ENCODE assay signal across 8 mouse cellular contexts in the genomic region with DNA sequence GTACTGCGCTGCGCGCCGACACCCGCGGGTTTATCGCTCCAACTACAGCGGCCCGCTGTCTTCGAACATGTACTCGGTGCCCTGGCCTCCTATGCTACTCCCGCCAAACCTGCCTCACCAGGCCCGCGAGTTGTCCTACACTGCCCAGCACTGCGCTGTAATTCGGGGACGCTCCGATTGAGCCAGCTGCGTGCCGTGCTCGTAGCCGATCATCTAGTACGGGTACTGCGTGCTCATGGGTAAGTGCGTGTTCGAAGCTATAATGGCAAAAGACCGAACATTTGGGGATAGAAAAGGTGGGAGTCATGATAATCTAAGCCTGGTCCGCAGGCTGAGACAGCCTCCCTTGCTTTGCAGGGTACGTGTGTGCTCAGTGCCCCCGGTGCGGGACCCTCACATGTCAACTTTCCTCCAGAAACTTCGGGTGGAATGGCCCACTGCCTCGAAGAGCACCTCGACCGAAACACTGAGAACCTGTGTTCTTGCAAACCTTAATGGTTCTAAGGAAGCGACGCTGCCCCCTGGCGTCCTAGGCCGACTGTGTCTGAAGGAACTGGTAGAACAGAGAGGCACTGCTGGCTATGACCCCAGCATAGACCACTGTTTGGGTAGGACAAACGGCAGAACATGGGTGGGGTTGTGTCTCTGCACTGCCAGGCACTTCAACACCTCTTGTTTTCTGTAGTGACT. TPM values are rescaled to one million over a fixed set of nuclear protein-coding genes. Genes with fewer than 3 reads are reported as not detected.
DNase-seq lines count a peak whose midpoint lies in the region; ATAC-seq lines count a peak whose summit lies in the region.

No protein-coding gene starts in this region.

- H3K36me3 ChIP-seq in liver, embryonic 12.5 days, result peaks cover 52% of the 10 kb centered on the region
- peaks cover 15% of the 10 kb centered on the region for H3K36me3 ChIP-seq in stomach, embryonic 16.5 days (ENCODE audit: control insufficient read depth, insufficient read depth, low read length)

- peak; percentile 65 for DNase-seq in 3134 (ENCODE audit: extremely low read depth, insufficient read length, low spot score)
- peak; percentile 71 for DNase-seq in WW6 (ENCODE audit: low read depth, low spot score)
- peak; percentile 90 for DNase-seq in embryo, embryonic 10.5 days (ENCODE audit: low spot score)
- peak; percentile 85 for DNase-seq in kidney, adult 18-20 months
- DNase-seq in naive thymus-derived CD4-positive, alpha-beta T cell, adult 2 months (ENCODE audit: low read depth), result peak; percentile 90

- peak; percentile 20 for ATAC-seq in granulocyte monocyte progenitor cell, adult 5-6 weeks (replicated peaks; ENCODE audit: poor library complexity, severe bottlenecking)
- ATAC-seq in liver, embryonic 12.5 days, result peak; percentile 17
- peak; percentile 0; the same call in 1 of the 2 replicates for ATAC-seq in stomach, embryonic 16.5 days (ENCODE audit: insufficient read depth, low FRiP score)

- H3K4me1 ChIP-seq in liver, embryonic 12.5 days, result peaks cover 59% of the 10 kb centered on the region
- peaks cover 27% of the 10 kb centered on the region for H3K4me1 ChIP-seq in stomach, embryonic 16.5 days (ENCODE audit: control insufficient read depth, insufficient read depth, low read length)

- peak overlapping the region; percentile 80 for H3K4me3 ChIP-seq in liver, embryonic 12.5 days
- H3K4me3 ChIP-seq in stomach, embryonic 16.5 days (replicated peaks; ENCODE audit: low read length), result peak overlapping the region; percentile 75

- H3K27ac ChIP-seq in liver, embryonic 12.5 days, result peak overlapping the region; percentile 95
- peak overlapping the region; percentile 59 for H3K27ac ChIP-seq in stomach, embryonic 16.5 days (ENCODE audit: low read length)

- H3K27me3 ChIP-seq in liver, embryonic 12.5 days (replicated peaks), result no peaks in the 10 kb centered on the region
- no peaks in the 10 kb centered on the region for H3K27me3 ChIP-seq in stomach, embryonic 16.5 days (ENCODE audit: control insufficient read depth, insufficient read depth, low read length)

- peak overlapping the region; percentile 96 for H3K4me2 ChIP-seq in liver, embryonic 12.5 days
- H3K4me2 ChIP-seq in stomach, embryonic 16.5 days (ENCODE audit: low read depth, low read length), result peak overlapping the region; percentile 96

- 2% methylated on average over 40 of the region's 40 CpGs for WGBS in liver, embryonic 12.5 days (ENCODE audit: insufficient replicate concordance)
- 1% methylated on average over 40 of the region's 40 CpGs for WGBS in stomach, embryonic 16.5 days

- H3K9me3 ChIP-seq in liver, embryonic 12.5 days (replicated peaks), result no peaks in the 10 kb centered on the region
- H3K9me3 ChIP-seq in stomach, embryonic 16.5 days (replicated peaks; ENCODE audit: control insufficient read depth, low read length), result no peaks in the 10 kb centered on the region

- H3K9ac ChIP-seq in liver, embryonic 12.5 days, result peak overlapping the region; percentile 78
- H3K9ac ChIP-seq in stomach, embryonic 16.5 days (ENCODE audit: low read length), result peak overlapping the region; percentile 77

RNA-seq across cellular contexts. Expression of gene Dalrd3, which starts 0.7 kb away (rescaled TPM):
- 91.3 and 111 TPM in 2 replicates for total RNA-seq in granulocyte monocyte progenitor cell, adult 5-6 weeks (2014; fragmentation: Nextera tagmentation)
- total RNA-seq in granulocyte monocyte progenitor cell, adult 5-6 weeks (2017), result 38.1 and 45.2 TPM in 2 replicates
- 52.7 and 58.9 TPM in 2 replicates for polyA plus RNA-seq in liver, embryonic 12.5 days (2016; fragmentation: Nextera tagmentation; extraction: Ambion mirVana)
- 112 and 137 TPM in 2 replicates for polyA plus RNA-seq in stomach, embryonic 16.5 days (2015; fragmentation: Nextera tagmentation; extraction: Ambion mirVana)

RNA-seq across cellular contexts. Expression of gene Ndufaf3, which starts 3.1 kb away (rescaled TPM):
- 39.4 and 44.0 TPM in 2 replicates for total RNA-seq in granulocyte monocyte progenitor cell, adult 5-6 weeks (2014; fragmentation: Nextera tagmentation)
- 17.3 and 17.8 TPM in 2 replicates for total RNA-seq in granulocyte monocyte progenitor cell, adult 5-6 weeks (2017)
- 34.8 and 38.9 TPM in 2 replicates for polyA plus RNA-seq in liver, embryonic 12.5 days (2016; fragmentation: Nextera tagmentation; extraction: Ambion mirVana)
- polyA plus RNA-seq in stomach, embryonic 16.5 days (2015; fragmentation: Nextera tagmentation; extraction: Ambion mirVana), result 27.9 and 38.5 TPM in 2 replicates

RNA-seq across cellular contexts. Expression of gene Wdr6, which starts 8.2 kb away (rescaled TPM):
- 18.1 and 19.3 TPM in 2 replicates for total RNA-seq in granulocyte monocyte progenitor cell, adult 5-6 weeks (2014; fragmentation: Nextera tagmentation)
- total RNA-seq in granulocyte monocyte progenitor cell, adult 5-6 weeks (2017), result 14.7 and 18.0 TPM in 2 replicates
- 28.3 and 29.3 TPM in 2 replicates for polyA plus RNA-seq in liver, embryonic 12.5 days (2016; fragmentation: Nextera tagmentation; extraction: Ambion mirVana)
- polyA plus RNA-seq in stomach, embryonic 16.5 days (2015; fragmentation: Nextera tagmentation; extraction: Ambion mirVana), result 82.0 and 86.6 TPM in 2 replicates

RNA-seq across cellular contexts. Expression of gene Impdh2, which starts 10.3 kb away (rescaled TPM):
- 294 and 388 TPM in 2 replicates for total RNA-seq in granulocyte monocyte progenitor cell, adult 5-6 weeks (2014; fragmentation: Nextera tagmentation)
- 284 and 334 TPM in 2 replicates for total RNA-seq in granulocyte monocyte progenitor cell, adult 5-6 weeks (2017)
- polyA plus RNA-seq in liver, embryonic 12.5 days (2016; fragmentation: Nextera tagmentation; extraction: Ambion mirVana), result 173 and 184 TPM in 2 replicates
- polyA plus RNA-seq in stomach, embryonic 16.5 days (2015; fragmentation: Nextera tagmentation; extraction: Ambion mirVana), result 134 and 147 TPM in 2 replicates

RNA-seq across cellular contexts. Expression of gene P4htm, which starts 27.1 kb away (rescaled TPM):
- 2.0 and 2.3 TPM in 2 replicates for total RNA-seq in granulocyte monocyte progenitor cell, adult 5-6 weeks (2014; fragmentation: Nextera tagmentation)
- total RNA-seq in granulocyte monocyte progenitor cell, adult 5-6 weeks (2017), result 0.43 TPM in 1 of 2 replicates, not detected in the other
- 1.1 and 1.4 TPM in 2 replicates for polyA plus RNA-seq in liver, embryonic 12.5 days (2016; fragmentation: Nextera tagmentation; extraction: Ambion mirVana)
- polyA plus RNA-seq in stomach, embryonic 16.5 days (2015; fragmentation: Nextera tagmentation; extraction: Ambion mirVana), result 5.6 and 7.9 TPM in 2 replicates

Comparison
In these comparisons a context has a peak if more than half of its experiments do, and no peak if none do; other contexts are left out.
1. Peak in every context shown above with its lines: DNase-seq, ATAC-seq, H3K4me3 ChIP-seq and H3K27ac ChIP-seq.